Mouse (Mus musculus) liver, embryonic 14.5 days (tissue): ENCODE measurements around the gene Nol12.

Source experiments
- CTCF ChIP-seq: IDR thresholded peaks from 2 replicates; pipeline ENCODE4 v1.5.1; 2016; ENCODE audit warnings: antibody characterized with exemption, low read depth, control low read depth
- EP300 ChIP-seq: IDR thresholded peaks from 2 replicates; pipeline ENCODE4 v1.6.1; 2016; ENCODE audit warnings: antibody characterized with exemption, low read depth

GRCm38 (mm10) chr15:78895741-78896140 lies 39.0 kb upstream of the Nol12 start:
- no peak for TF ChIP-seq CTCF
- no peak for TF ChIP-seq EP300
